Mouse (Mus musculus) gonadal fat pad, adult 2 months (tissue): ENCODE measurements around the gene Efs. TPM values are rescaled to one million over a fixed set of nuclear protein-coding genes. Genes with fewer than 3 reads are reported as not detected.
"Not testable (repeated sequence)": the region's sequence is repeated elsewhere in the genome, so short reads cannot be mapped to it uniquely, and the experiment has no call there.

ENCODE experiments used
- DNase-seq: peaks from one replicate; pipeline ENCODE4 v3.0.0-alpha.2; 2012; ENCODE audit warnings: low read depth
- polyA plus RNA-seq: library from polyadenylated mRNA; depleted of rRNA; stranded (reverse); fragments of >200 nt; gene quantifications from 2 replicates; pipeline ENCODE4 v1.2.3, GENCODE M21; 2012; rRNA removed

The Efs gene
- polyA plus RNA-seq, result 12.1 and 13.9 TPM in 2 replicates

GRCm38 (mm10) chr14:54925349-54926342 lies at the start of gene Efs:
Efs (minus strand) TSS chr14:54926126.
- no peak for DNase-seq

GRCm38 (mm10) chr14:54974068-54974791 lies 48.3 kb upstream of the Efs start:
- DNase-seq, result no peak

- not testable (repeated sequence) for DNase-seq
Observed at GRCm38 (mm10) chr14:54972786-54973185, 46.9 kb upstream of the Efs start.

- DNase-seq, result no peak
Observed at GRCm38 (mm10) chr14:54968344-54968743, 42.4 kb upstream of the Efs start.

GRCm38 (mm10) chr14:54967874-54968273 lies 41.9 kb upstream of the Efs start:
- no peak for DNase-seq

- DNase-seq, result no peak
Observed at GRCm38 (mm10) chr14:54966320-54966977, 40.5 kb upstream of the Efs start, which contains the start of gene Myh6. Myh6 (minus strand) TSS chr14:54966927.

- DNase-seq, result no peak
Observed at GRCm38 (mm10) chr14:54965631-54966030, 39.7 kb upstream of the Efs start.

- DNase-seq, result no peak
Observed at GRCm38 (mm10) chr14:54965044-54965443, 39.1 kb upstream of the Efs start.

GRCm38 (mm10) chr14:54963727-54964126 lies 37.8 kb upstream of the Efs start:
- no peak for DNase-seq

- no peak for DNase-seq
Observed at GRCm38 (mm10) chr14:54962714-54963113, 36.8 kb upstream of the Efs start.

GRCm38 (mm10) chr14:54961487-54961886 lies 35.6 kb upstream of the Efs start:
- DNase-seq, result no peak

GRCm38 (mm10) chr14:54960769-54961168 lies 34.8 kb upstream of the Efs start:
- DNase-seq, result no peak

GRCm38 (mm10) chr14:54959853-54960613 lies 34.1 kb upstream of the Efs start:
- not testable (repeated sequence) for DNase-seq

- DNase-seq, result no peak
Observed at GRCm38 (mm10) chr14:54959197-54959596, 33.3 kb upstream of the Efs start.

GRCm38 (mm10) chr14:54958503-54958902 lies 32.6 kb upstream of the Efs start:
- no peak for DNase-seq

- no peak for DNase-seq
Observed at GRCm38 (mm10) chr14:54956533-54956932, 30.6 kb upstream of the Efs start.

GRCm38 (mm10) chr14:54955481-54955880 lies 29.6 kb upstream of the Efs start:
- no peak for DNase-seq

- no peak for DNase-seq
Observed at GRCm38 (mm10) chr14:54954474-54954873, 28.5 kb upstream of the Efs start.

- no peak for DNase-seq
Observed at GRCm38 (mm10) chr14:54953664-54954206, 27.8 kb upstream of the Efs start.

GRCm38 (mm10) chr14:54951587-54951986 lies 25.7 kb upstream of the Efs start:
- no peak for DNase-seq

GRCm38 (mm10) chr14:54950493-54950892 lies 24.6 kb upstream of the Efs start:
- DNase-seq, result no peak
